Mouse (Mus musculus): Measurements from ENCODE around the gene Nfe2l2. TPM values are rescaled to one million over a fixed set of nuclear protein-coding genes. Genes with fewer than 3 reads are reported as not detected.

The Nfe2l2 gene
- 10 to 100 TPM; 25.6 to 31.3 TPM for total RNA-seq (2021)
- long read RNA-seq, experiment 1, transcript Nfe2l2-201 (5 exons, 2,475 nt): major isoform, 26 of 30 reads
- long read RNA-seq, experiment 1, partial matches to known transcripts: 3 of 30 reads
- long read RNA-seq, experiment 1, other reads (novel, unspliced or antisense): 1 of 30 reads
- long read RNA-seq, experiment 2, transcript Nfe2l2-201 (5 exons, 2,475 nt): major isoform, 32 of 36 reads
- long read RNA-seq, experiment 2, partial matches to known transcripts: 1 of 36 reads
- long read RNA-seq, experiment 2, other reads (novel, unspliced or antisense): 2 of 36 reads

DNA sequence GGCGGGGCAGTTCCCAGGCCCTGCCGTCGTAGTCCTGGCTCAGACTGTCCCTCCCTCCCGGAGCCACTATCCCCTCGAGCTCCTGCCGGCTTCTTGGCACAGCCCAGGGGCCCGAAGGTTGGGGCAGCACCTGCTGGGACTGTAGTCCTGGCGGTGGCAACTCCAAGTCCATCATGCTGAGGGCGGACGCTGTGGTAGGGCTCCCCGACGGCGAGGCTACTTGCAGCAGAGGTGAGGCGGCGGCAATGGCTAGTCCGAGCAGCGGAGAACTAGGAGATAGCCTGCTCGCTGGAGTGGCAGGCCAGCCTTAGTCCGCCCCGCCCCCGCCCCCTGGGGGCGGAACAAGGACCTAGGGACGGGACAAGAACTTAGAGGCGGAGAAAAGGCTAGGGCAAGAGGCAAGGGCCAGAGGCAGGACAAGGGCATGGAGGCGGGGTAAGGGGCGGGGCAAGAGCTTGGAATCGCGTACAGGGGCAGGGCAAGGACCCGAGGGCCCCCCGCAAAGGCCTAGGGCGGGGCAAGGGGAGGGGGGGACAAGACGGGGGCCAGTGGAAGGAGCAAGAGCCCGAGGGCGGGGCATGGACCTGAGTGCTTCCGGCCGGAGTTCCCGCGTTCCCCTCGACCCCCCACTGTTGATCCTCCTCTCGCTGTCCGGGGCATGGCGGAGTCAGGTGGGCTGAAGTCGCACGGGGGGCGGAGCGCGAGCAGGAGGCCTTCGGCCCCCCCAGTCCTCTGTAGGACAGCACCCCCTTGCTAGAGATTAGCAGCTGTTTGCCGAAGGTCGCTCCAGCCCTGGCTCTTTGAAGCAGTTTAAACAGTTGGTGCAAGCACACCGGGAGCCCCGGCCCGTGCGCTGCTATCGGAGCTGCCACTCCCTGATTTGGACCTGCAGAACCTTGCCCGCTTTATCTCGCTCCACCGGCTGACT is at the start of gene Nfe2l2:
Nfe2l2 (minus strand) TSS at position 408 of the 928 bp plus-strand sequence.
- peak; percentile 99 for DNase-seq
- intact Hi-C loops (cut with DNase I; ENCODE audit: low total_unique reads): no loop called here

DNA sequence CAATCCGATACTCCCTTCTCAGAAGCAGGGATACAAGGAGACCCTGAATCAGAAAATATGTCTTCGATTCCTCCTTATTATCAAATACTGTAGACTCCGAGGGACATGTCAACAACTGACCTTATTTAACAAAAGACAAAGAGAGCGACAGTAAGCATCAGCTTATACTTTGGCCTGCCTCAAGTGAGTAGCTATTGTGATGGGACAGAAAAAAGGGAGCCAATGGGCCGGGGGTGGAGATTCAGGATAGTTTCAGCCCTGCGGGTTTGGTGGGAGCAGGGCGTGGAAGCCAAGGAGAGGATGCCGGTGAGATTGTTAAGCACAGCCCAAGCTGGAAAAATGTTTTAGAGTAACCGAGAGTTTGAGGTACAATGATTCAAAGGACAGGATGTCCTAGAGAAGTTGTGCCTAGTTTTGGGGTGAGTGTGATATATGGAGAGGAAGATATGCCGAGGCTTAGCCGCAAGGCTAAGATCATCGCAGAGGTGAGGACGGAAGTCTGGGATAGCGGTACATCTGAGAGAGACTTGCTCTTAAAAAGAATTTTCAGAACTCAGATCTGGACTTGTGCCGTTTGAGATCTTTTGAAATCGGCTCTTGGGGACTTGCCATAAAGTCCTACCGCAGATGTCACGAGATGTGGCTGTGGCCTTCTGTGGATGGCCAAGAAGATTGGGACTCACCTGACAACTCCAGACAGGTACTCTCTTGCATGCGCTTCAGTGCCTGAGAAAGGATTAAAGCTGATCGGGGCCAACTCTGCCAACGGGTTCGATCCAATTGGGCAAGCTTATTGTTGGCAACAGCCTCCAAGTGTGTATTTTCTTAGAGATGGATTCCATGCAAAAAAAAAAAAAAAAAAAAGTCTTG is 48.1 kb upstream of the Nfe2l2 start:
- DNase-seq: no peak

DNA sequence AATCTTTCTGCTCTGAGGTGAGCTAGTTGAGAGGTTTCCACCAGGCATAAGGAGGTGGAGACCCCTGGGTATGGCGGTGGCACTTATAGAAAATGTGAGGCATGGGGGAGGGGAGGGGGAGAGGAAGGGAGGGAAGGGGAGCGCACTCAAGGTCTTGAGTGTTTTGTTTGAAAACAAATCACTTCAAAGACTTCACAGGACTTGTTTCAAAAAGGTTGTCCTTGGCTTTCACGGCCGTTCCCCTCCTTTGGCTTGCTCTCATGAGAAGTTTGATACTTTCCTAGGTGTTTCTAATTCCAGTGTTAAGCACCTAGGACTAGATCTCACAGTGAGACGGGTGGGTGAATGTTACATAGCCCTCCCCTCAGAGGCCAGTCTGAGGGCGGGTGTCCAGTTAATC is 47.5 kb upstream of the Nfe2l2 start:
- DNase-seq: no peak
- intact Hi-C loops (cut with DNase I; ENCODE audit: low total_unique reads): no loop called here

More for the DNA sequence above, 48.1 kb upstream of the Nfe2l2 start:
- intact Hi-C loops (cut with DNase I; ENCODE audit: low total_unique reads): no loop called here

DNA sequence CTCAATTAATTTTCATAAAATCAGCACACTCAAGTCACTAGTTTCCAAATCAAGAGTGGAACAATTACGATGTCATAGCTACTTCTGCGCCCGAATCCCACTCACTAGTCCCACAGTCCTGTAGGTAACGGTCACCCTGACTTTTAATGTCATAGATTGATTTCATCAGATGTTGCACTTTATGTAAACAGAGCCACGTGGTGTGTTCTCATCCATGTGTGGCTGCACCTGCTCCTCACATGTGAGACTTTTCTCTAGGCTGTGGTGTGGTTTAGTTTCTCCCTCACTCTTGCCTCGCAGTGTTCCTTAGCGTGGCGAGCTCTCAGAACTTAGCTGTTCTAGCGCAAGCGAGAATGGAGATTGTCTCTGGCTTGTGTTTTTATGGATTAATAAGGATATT is 46.4 kb upstream of the Nfe2l2 start:
- no peak for DNase-seq
- intact Hi-C loops (cut with DNase I; ENCODE audit: low total_unique reads): no loop called here

DNA sequence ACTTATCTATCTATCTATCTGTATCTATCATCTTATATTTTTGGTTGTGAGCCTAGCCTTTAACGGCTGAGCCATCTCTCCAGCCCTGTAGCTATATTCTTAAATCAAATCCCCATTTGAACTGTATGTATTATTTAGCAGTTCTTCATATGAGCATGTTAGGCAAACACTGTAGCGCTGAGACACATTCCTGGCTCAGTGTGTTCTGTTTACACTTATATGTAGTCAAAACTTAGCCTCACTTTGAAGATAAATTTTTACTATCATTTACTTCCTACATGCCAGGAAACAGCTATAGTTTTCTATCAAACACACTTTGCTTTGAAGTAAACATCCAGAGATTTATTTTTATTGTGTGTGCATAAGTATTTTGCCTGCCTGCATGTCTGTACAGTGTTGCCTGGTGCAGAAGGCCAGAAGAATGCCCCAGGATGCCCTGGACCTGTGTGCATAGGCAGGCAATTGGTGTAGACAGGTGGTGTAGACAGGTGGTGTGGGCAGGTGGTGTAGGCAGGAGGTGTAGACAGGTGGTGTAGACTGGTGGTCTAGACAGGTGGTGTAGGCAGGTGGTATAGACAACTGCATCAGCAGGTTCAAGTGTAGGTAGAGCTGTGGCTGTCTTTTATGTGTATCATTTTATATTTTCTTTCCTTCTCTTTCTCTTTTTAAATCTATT is 45.7 kb upstream of the Nfe2l2 start:
- intact Hi-C loops (cut with DNase I; ENCODE audit: low total_unique reads): no loop called here
- DNase-seq: no peak

DNA sequence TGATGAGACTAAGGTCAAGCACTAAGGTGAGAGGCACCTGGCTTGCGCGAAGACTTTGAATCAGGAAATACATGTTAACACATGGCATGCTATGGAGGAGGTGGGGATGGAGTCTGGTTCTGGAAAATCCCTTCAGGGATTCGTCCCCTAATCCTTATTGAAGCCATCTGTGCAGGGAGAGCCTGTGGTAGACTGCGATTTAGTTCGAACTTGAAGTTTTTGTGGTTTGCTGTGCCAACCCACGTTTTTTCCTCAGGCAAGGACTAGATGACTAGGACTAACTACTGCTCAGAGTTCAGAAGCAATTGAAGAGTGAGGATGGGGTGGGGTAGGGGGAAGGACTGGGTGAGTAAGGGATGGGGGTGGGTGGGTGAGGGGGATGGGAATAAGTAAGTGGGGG is 44.4 kb upstream of the Nfe2l2 start:
- no peak for DNase-seq
- intact Hi-C loops (cut with DNase I; ENCODE audit: low total_unique reads): no loop called here

DNA sequence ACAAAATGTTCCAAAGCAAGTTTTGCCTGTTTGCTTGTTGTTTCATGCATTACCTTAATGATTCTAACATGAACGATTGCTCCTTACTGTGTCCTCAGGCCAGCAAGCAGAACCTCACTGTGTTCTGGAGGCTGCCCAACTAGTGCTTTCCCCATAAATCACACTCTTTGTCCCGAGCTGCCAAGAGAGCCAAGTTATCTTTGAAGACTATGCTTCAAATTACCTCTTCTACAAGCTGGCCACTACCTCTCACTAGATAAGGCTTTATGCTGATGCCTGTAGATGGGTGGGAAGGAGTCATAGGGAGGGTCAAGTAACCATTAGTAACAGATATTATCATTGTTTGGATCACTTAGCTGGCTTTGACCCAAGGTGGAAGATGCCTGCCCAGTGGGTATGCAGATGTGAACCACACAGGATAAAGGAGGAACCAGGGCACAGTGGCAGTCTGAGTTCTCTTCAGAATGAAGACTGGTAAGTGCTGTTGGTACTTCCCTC is 32.6 kb upstream of the Nfe2l2 start:
- intact Hi-C loops (cut with DNase I; ENCODE audit: low total_unique reads): no loop called here
- DNase-seq: no peak

DNA sequence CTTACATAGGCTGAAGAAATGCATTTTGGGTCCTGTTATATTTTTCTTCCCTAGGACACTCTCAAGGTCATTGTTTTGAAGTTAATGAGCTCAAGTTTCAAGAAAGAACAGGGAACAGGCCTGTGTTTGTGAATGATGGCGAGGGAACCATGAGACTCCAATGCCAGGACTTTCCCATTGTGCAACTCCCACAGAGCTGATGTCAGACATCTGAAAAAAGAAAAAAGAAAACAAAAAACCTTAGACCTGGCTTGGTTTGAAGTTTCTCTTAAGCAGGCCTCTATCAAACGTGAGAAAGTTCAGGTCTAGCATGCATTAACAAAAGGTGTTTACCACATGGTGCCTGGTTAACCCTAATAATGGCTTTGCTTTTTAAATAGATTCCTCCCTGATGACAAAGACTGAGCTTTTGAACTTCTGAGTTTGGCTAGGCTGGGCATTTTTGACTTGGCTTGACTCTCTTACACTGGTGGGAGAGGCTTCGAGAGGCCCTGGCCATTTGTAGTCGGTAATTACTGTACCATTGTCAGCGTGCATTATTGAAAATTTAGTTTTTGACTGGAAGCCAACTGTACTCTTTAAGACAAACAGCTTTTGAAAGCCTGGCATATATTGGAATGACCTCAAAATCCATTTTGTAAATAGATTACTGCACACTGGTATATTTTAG is 29.9 kb upstream of the Nfe2l2 start:
- DNase-seq: no peak

DNA sequence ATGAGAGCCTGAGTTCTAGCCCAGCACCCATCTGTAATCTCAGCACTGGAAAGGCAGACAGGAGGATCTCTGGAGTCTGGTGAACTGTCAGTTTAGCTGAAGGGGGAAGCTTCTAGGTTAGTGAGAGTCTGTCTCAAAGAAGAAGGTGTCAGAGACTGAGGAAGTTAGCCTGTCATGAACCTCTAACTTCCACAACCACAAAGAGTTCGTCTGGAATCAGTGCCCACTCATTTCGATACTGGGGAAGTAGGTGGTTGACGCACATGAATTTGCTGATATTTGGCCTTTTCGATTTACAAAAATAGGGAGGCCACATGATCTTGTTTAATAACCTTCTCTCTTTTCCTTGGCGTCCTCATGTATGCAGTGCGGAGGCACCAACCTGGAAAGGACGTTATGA is 28.7 kb upstream of the Nfe2l2 start:
- intact Hi-C loops (cut with DNase I; ENCODE audit: low total_unique reads): no loop called here
- DNase-seq: no peak

More for the DNA sequence above, 29.9 kb upstream of the Nfe2l2 start:
- intact Hi-C loops (cut with DNase I; ENCODE audit: low total_unique reads): no loop called here

DNA sequence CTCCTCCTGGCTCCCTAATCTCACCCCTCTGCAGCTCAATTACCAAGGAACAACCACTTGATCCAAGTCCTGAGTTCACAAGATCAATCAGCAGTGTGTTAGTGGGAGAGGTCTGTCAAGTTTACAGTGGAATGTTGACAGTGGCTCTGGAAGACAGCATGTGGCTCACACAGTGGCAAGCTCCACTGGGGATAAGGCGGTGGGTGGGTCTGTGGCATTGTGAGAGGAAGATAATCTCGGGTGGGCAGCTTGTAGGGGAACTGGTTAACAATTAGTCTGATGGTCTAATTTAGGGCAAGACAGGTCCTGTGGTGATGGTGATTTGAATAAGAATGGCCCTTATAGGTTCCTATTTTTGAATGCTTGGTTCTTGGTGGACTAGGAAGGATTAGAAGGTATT is 27.5 kb upstream of the Nfe2l2 start:
- intact Hi-C loops (cut with DNase I; ENCODE audit: low total_unique reads): no loop called here
- no peak for DNase-seq

DNA sequence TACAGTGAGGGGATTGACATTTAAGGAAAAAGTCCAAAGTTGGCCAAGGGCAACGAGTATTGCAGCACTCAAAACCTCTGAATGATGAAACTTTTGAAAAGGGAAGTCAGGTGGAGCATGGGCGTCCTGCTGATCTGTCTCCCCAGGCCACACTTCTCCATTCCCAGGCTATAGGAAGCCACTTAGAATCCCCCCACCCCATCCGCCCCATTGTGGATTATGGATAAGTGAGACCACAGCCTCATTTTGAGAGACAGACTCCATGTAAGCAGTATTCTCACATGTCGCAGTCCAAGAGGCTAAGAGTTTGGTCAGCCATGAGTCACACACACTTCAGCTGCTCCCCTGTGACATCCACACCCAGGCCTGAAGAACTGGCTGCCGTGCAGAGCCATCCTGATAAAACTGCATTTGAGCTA is 26.8 kb upstream of the Nfe2l2 start:
- peak; percentile 34 for DNase-seq
- intact Hi-C loops (cut with DNase I; ENCODE audit: low total_unique reads): no loop called here

DNA sequence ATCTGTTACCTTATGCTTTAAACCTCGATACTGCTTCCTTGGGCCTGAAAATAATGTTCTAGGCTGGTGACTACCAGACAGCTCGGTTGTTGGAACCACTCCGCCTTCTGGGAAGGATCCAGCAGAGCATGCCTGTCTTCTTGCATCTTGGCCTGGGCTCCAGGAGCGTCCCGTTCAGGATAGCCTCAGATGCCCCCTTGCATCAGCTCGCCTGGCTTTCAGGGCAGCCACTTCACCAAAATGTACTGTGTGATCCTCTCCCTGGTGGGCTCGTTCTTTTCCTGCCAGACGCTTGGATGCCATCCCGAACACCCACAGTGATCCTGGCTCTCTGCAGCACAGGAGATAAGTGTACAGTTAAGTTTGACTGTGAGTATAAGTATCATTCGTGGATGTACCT is 25.6 kb upstream of the Nfe2l2 start:
- intact Hi-C loops (cut with DNase I; ENCODE audit: low total_unique reads): no loop called here
- DNase-seq: peak; percentile 70

DNA sequence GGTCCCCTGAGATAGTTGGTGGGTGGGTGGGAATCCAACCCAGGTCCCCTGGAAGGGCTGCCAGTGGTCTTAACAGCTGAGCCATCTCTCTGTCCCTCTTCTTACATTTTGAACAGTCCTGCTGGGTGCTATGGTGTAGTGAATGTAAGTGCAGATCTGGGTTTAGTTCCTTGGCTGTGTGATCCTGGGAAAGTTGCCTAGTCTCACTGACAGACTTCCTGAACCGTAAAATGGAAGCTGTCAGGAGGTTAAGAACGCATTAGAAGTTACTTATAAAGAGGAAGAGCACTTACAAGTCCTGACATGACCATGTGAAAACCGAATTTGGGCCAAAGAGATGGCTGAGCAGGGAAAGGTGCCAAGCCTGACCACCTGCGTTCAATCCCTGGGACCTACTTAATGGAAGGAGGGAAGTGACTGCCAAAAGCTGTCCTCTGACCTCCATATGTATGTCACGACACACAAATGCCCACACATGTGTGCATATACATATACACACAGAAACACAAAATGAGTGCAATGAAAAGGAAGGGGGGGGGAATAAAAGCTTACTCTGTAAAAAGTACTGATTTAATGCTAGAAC is 20.5 kb upstream of the Nfe2l2 start:
- intact Hi-C loops (cut with DNase I; ENCODE audit: low total_unique reads): loop anchor here (10.0 kb wide), 1 partner anchor 50 kb away; no protein-coding TSS in a partner anchor
- no peak for DNase-seq

DNA sequence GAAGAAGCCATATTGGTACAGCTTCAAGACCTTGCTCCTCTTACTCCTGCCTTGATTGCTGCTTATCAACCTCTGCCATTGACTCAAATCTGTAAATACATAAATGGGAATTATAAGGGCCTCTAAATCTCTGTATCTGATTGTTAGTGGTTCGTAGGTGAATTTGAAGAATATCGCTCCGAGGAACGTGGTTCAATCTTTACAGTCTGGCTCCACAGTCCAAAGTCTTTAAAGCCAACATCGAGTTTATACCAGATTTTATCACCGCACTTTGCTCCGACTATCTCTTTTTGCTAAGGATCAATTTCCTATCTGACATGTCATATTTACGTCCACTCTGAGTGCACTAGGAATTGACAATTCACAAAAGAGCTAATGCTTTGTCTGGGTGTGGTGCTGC is 19.0 kb upstream of the Nfe2l2 start:
- no peak for DNase-seq
- intact Hi-C loops (cut with DNase I; ENCODE audit: low total_unique reads): loop anchor here (10.0 kb wide), 1 partner anchor 51 kb away; no protein-coding TSS in a partner anchor

DNA sequence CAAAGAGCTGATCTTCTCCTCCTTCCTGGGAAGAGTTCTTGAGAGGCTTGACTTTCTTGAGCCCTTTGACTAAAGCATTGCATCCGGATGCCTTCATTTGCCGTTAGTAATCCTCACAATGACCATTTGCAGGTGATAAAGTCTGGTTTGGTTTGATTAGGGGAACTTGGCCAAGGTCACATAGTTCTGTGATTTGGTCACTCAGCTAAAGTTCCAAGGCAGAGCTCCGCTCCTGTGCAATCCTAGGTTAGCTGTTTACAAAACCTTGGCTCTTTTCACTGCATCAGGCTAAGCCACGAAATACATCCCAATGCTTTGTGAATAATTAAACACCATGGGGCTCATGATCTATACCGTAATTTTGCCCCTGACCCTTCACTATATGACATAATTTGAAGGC is 18.5 kb upstream of the Nfe2l2 start:
- no peak for DNase-seq
- intact Hi-C loops (cut with DNase I; ENCODE audit: low total_unique reads): loop anchor here (10.0 kb wide), 1 partner anchor 52 kb away; no protein-coding TSS in a partner anchor

DNA sequence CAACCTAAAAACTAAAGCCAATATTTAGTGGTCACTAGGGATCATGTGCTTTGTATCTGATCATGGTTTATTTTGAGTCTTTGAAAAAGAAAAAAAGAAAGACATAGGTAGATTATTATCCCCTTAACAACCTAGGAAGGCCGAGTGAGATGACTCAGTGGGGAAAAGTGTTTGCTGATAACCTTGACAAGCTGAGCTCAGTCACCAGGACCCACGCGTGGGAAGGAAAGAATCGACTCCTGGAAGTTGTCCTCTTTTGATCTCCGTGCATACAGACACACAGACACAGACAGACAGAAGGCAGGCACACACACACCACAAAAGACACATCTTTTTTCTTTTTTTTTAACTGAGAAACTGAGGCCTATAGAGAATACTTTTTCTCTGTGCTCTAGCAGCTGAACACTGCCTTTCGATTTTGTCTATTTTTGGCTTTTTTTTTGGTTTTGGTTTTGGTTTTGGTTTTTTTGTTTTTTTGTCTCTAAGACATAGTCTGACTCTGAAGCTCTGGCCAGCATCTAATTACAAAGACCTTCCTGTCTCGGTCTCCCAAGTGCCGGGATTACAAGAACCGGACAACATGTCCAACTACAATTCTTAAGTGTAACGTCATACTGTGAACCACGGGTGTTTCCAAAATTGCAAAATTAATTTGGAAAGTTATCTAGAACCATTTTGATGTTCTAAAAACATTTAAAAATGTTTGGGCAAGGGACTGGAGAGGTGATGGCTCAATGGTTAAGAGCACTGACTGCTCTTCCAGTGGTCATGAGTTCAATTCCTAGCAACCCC is 16.0 kb upstream of the Nfe2l2 start:
- no peak for DNase-seq
- intact Hi-C loops (cut with DNase I; ENCODE audit: low total_unique reads): loop anchor here (10.0 kb wide), 1 partner anchor 54 kb away; no protein-coding TSS in a partner anchor

DNA sequence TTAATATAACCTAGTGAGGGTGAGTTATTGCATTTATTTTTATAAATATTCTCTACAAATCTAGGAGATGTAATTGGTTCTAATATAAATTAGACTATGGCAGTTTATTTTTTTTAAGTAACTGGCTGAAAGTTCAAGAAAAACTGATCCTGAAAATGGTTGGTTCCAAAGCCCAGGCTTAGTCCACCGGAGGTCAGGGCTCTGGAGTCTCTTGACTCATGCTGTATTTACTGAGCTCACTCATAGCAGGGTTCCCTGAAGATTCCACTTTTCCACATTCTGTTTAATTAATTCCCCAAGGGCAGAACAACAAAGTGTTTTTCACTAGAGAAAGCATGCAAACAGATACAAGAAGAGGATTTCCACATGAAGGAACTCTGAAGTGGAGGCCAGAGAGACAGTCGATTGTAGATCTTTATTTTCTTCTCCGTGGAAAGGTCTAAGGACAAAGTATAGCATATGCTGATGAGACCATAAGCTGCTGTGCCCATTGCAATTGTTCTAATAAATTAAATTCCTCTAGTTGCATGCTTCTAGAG is 15.0 kb upstream of the Nfe2l2 start:
- no peak for DNase-seq
- intact Hi-C loops (cut with DNase I; ENCODE audit: low total_unique reads): no loop called here
